Mouse (Mus musculus) hindbrain, embryonic 14.5 days (tissue): ENCODE data around the gene Mad1l1. TPM values are rescaled to one million over a fixed set of nuclear protein-coding genes. Genes with fewer than 3 reads are reported as not detected.

Source experiments
- ATAC-seq: fragments of 200-750 bp; cut with Nextera tagmentation; 2 replicates; pipeline ENCODE4 v1.8.0; 2017; ENCODE audit warnings: moderate number of reproducible peaks, mild to moderate bottlenecking, moderate TSS enrichment, moderate library complexity; ENCODE audit not compliant: low FRiP score
- DNase-seq: peaks from one replicate; pipeline ENCODE4 v3.0.0-alpha.2; 2015; ENCODE audit warnings: low spot score
- H3K27ac ChIP-seq: fragments of 300-500 bp; sonication (generic); 2 replicates; pipeline ENCODE4 v1.5.1; 2014; ENCODE audit warnings: mild to moderate bottlenecking, moderate library complexity
- H3K27me3 ChIP-seq: fragments of 300-500 bp; sonication (generic); 2 replicates; pipeline ENCODE4 v1.6.1; 2014; ENCODE audit warnings: mild to moderate bottlenecking, low read length, mixed read lengths; ENCODE audit not compliant: control insufficient read depth, insufficient read depth
- H3K36me3 ChIP-seq: fragments of 300-500 bp; sonication (generic); replicated peaks from 2 replicates; pipeline ENCODE4 v1.6.1; 2014; ENCODE audit not compliant: control insufficient read depth, insufficient read depth
- H3K4me1 ChIP-seq: fragments of 300-500 bp; sonication (generic); replicated peaks from 2 replicates; pipeline ENCODE4 v1.6.1; 2014; ENCODE audit warnings: antibody characterized with exemption, low read length, mixed read lengths; ENCODE audit not compliant: control insufficient read depth, insufficient read depth
- H3K4me2 ChIP-seq: fragments of 300-500 bp; sonication (generic); replicated peaks from 2 replicates; pipeline ENCODE4 v1.6.1; 2014; ENCODE audit warnings: mild to moderate bottlenecking, moderate library complexity
- H3K4me3 ChIP-seq: fragments of 300-500 bp; sonication (generic); replicated peaks from 2 replicates; pipeline ENCODE4 v1.5.1; 2014; ENCODE audit warnings: mild to moderate bottlenecking, low read length
- H3K9ac ChIP-seq: fragments of 300-500 bp; sonication (generic); 2 replicates; pipeline ENCODE4 v1.6.1; 2014
- H3K9me3 ChIP-seq: fragments of 300-500 bp; sonication (generic); 2 replicates; pipeline ENCODE4 v1.6.1; 2016; ENCODE audit warnings: low read length; ENCODE audit not compliant: control insufficient read depth
- WGBS: fragments of 180-500 bp; shearing (Covaris S2); extraction: QIAGEN DNeasy Blood & Tissue Kit; methylation state at CpG from one replicate; pipeline ENCODE4 v1.1.7; 2014; 5-methylcytosine and 5-hydroxymethylcytosine counted together
- polyA plus RNA-seq: library from polyadenylated mRNA; unstranded; fragments of >200 nt; fragmentation: Nextera tagmentation; extraction: Ambion mirVana; gene quantifications from 2 replicates; pipeline ENCODE4 v1.2.1, GENCODE M21; 2014

Mad1l1 gene
- polyA plus RNA-seq, 1 experiment from 2014 or later, result 28.3 TPM

DNA sequence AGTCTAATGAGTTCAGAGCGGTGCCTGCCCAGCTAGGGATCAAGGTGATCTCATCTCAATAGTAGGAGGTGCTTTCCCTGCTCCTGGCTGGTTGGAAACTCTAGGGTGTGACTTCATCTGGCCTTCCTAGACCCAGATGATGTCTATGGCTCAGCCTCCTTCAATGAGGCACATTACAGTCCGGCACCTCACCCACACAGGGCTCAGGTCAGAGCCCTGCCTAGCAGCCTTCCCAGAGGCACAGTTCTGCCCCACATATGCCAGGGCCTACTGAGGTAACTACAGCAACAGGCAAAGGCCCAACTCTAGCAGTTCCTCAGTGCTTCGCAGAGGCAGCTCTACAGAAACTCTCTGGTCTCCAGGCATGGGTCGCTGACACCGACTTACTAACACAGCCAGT is 63.9 kb downstream of the Mad1l1 start:
- WGBS, result 87% methylated on average over 5 of the region's 5 CpGs
- DNase-seq (no peak), ATAC-seq (no peak)

DNA sequence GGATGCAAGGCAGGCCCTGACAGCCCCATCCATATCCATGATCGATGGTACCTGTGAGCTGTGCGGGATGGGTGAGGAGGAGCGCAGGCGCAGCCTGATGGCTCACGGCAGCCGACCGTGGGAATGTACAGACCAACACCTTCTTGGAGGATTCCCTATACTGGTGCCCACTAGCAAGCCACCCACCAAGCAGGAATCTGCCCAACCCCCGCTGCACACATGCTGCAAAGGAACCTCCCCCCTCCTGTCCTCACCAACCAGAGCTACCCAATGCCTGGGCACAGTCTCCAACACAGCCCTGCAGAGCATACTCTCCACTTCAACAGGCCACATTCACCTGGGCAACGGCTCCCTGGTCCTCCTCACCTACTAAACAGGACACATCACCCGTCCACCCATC is 64.7 kb downstream of the Mad1l1 start:
- H3K9ac ChIP-seq, result no peak overlapping the region
- H3K27me3 ChIP-seq, result no peaks in the 10 kb centered on the region
- peaks cover 10% of the 10 kb centered on the region; the same call in 1 of the 2 replicates for H3K4me1 ChIP-seq
- no peaks in the 10 kb centered on the region for H3K36me3 ChIP-seq
- DNase-seq (no peak), ATAC-seq (peak; percentile 17; the same call in 1 of the 2 replicates)
- WGBS, result 91% methylated on average over 10 of the region's 10 CpGs
- no peaks in the 10 kb centered on the region for H3K9me3 ChIP-seq
- H3K27ac ChIP-seq, result no peak overlapping the region
- H3K4me2 ChIP-seq, result no peak overlapping the region
- H3K4me3 ChIP-seq, result no peak overlapping the region

More for the DNA sequence above, 63.9 kb downstream of the Mad1l1 start:
- H3K27me3 ChIP-seq, result no peaks in the 10 kb centered on the region
- no peak overlapping the region for H3K27ac ChIP-seq
- H3K9ac ChIP-seq, result no peak overlapping the region
- peaks cover 5% of the 10 kb centered on the region; the same call in 1 of the 2 replicates for H3K4me1 ChIP-seq
- no peak overlapping the region for H3K4me3 ChIP-seq
- no peaks in the 10 kb centered on the region for H3K9me3 ChIP-seq
- no peak overlapping the region for H3K4me2 ChIP-seq
- H3K36me3 ChIP-seq, result no peaks in the 10 kb centered on the region

DNA sequence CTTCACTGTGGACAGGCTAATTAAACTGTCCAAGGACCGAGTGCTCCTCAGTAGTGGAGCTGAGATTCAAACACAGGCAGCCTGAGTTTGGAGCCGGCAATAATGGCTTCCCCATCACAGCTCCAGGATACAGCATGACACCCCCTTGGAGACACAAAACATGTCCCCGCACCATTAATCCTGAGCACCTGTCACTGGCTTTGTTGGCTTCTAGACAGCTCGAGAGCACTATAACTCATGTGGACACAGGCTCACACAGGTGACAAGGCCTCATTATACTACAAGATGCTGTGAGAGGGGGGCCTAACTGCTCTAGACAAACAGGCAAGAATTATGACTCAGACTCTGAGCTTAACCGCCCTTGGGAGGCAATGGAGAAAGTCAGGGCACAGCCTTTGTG is 66.1 kb downstream of the Mad1l1 start:
- Histone ChIP-seq H3K4me3 (no peak overlapping the region), H3K4me1 (peaks cover 10% of the 10 kb centered on the region; the same call in 1 of the 2 replicates), H3K9ac (no peak overlapping the region), H3K9me3 (no peaks in the 10 kb centered on the region), H3K27me3 (no peaks in the 10 kb centered on the region), H3K27ac (no peak overlapping the region), H3K36me3 (no peaks in the 10 kb centered on the region), H3K4me2 (no peak overlapping the region)
- ATAC-seq (no peak), DNase-seq (no peak)
- WGBS, result 69% methylated on average over 5 of the region's 5 CpGs

GRCm38 (mm10) chr5:140254656-140255055 is 66.7 kb downstream of the Mad1l1 start:
- WGBS, result 76% methylated on average over 1 of the region's 1 CpGs
- ATAC-seq, result no peak
- Histone ChIP-seq H3K27ac (no peak overlapping the region), H3K36me3 (no peaks in the 10 kb centered on the region), H3K9me3 (no peaks in the 10 kb centered on the region), H3K4me1 (peaks cover 14% of the 10 kb centered on the region; the same call in 1 of the 2 replicates), H3K27me3 (no peaks in the 10 kb centered on the region), H3K4me2 (no peak overlapping the region), H3K9ac (no peak overlapping the region), H3K4me3 (no peak overlapping the region)
- no peak for DNase-seq

- ATAC-seq (0 out of 2 replicates have a peak, but pooled peaks have one; percentile 31), DNase-seq (no peak)
- Histone ChIP-seq H3K36me3 (no peaks in the 10 kb centered on the region), H3K27me3 (no peaks in the 10 kb centered on the region), H3K4me2 (no peak overlapping the region), H3K9ac (no peak overlapping the region), H3K27ac (0 out of 2 replicates have a peak overlapping the region, but pooled peaks have one; percentile 26), H3K4me1 (peaks cover 14% of the 10 kb centered on the region; the same call in 1 of the 2 replicates), H3K4me3 (no peak overlapping the region), H3K9me3 (no peaks in the 10 kb centered on the region)
- WGBS, result 73% methylated on average over 2 of the region's 2 CpGs
These were observed 69.4 kb downstream of the Mad1l1 start for GRCm38 (mm10) chr5:140251989-140252388.

GRCm38 (mm10) chr5:140250370-140250769 is 71.0 kb downstream of the Mad1l1 start:
- ATAC-seq, result no peak
- Histone ChIP-seq H3K9ac (no peak overlapping the region), H3K4me2 (no peak overlapping the region), H3K9me3 (no peaks in the 10 kb centered on the region), H3K36me3 (no peaks in the 10 kb centered on the region), H3K4me1 (peaks cover 10% of the 10 kb centered on the region; the same call in 1 of the 2 replicates), H3K27ac (no peak overlapping the region), H3K4me3 (no peak overlapping the region), H3K27me3 (no peaks in the 10 kb centered on the region)
- DNase-seq, result no peak
- WGBS, result 80% methylated on average over 3 of the region's 3 CpGs

DNA sequence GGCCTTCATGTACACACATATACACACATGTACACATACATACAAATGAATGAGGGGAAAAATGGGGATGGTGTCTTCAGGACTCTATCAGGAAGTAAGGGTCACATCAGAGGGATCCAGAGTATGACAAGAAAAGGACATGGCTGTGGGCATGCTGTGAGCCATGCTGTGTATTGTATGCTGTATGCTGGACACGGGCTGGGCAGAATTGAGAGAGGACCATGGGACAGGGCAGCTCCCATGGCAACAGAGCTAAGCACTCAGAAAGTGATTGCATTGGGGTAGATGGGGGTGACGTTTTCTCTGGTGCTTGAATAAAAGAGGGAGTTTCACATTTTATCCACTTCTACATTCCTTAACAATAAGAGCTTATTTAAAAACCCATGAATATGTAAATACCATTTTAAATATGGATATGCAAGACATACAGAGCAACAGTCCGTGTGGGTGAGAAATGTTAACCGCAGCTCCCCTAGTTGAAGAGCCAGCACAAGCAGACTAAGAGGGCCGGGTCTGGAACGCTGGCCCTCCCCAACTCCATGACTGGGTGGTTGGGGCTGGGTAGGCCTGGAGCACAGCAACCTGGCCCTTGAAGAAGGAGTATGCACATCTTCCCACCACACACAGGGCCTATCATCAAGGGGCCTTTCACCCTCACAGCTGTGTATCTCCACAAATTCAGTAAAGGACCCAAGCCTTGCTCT is 71.8 kb downstream of the Mad1l1 start:
- DNase-seq, result no peak
- WGBS, result 39% methylated on average over 6 of the region's 6 CpGs
- Histone ChIP-seq H3K36me3 (no peaks in the 10 kb centered on the region), H3K4me2 (no peak overlapping the region), H3K27me3 (no peaks in the 10 kb centered on the region), H3K4me3 (no peak overlapping the region), H3K9me3 (no peaks in the 10 kb centered on the region), H3K9ac (no peak overlapping the region), H3K27ac (no peak overlapping the region), H3K4me1 (peaks cover 10% of the 10 kb centered on the region; the same call in 1 of the 2 replicates)
- no peak for ATAC-seq

DNA sequence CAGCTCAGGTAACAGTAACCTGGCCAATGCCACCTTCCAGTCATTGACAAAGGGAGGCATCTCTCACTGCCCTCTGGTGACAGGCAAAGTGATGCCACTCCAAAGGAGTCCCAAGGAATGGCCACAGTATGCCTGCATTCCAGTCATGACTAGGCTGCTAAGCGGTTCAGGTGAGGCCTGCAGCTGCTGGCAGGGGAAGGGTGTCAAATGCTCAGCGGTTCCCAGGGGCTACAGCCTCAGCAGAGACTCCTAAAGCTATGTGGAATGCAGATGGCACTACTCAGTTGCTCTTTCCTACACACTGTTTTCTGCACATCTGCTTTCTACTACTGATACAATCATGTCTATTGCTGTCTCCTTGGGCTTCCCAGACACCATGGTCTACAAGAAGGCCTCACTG is 73.3 kb downstream of the Mad1l1 start:
- ATAC-seq (no peak), DNase-seq (no peak)
- no peaks in the 10 kb centered on the region for H3K9me3 ChIP-seq
- peaks cover 10% of the 10 kb centered on the region; the same call in 1 of the 2 replicates for H3K4me1 ChIP-seq
- H3K36me3 ChIP-seq, result no peaks in the 10 kb centered on the region
- no peak overlapping the region for H3K9ac ChIP-seq
- no peak overlapping the region for H3K4me3 ChIP-seq
- no peak overlapping the region for H3K4me2 ChIP-seq
- 92% methylated on average over 2 of the region's 2 CpGs for WGBS
- no peaks in the 10 kb centered on the region for H3K27me3 ChIP-seq
- H3K27ac ChIP-seq, result no peak overlapping the region

DNA sequence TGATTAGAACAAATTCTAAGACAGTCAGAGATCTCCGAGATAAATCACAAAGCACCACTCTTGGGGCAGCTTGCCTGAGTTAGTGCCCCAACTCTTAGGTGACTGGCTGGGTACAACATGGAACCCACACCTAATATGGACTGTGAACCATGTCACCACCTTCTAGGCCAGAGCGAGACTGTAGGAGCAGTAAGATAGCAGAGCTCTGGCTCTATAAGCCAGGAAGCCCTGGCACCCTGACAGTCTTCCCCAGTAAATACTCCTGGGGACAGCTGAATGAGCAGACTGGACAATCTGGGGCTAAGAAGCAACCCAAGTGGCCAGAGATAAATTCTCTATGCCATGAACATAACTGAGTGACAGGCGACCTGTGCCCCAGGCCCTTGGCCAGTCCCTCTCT is 81.1 kb downstream of the Mad1l1 start:
- Histone ChIP-seq H3K9ac (no peak overlapping the region), H3K27ac (no peak overlapping the region), H3K4me2 (no peak overlapping the region), H3K4me3 (no peak overlapping the region), H3K9me3 (no peaks in the 10 kb centered on the region), H3K4me1 (no peaks in the 10 kb centered on the region), H3K36me3 (no peaks in the 10 kb centered on the region), H3K27me3 (no peaks in the 10 kb centered on the region)
- DNase-seq (no peak), ATAC-seq (no peak)
- WGBS, result 94% methylated on average over 3 of the region's 3 CpGs
